Mouse (Mus musculus): ENCODE results near the gene March7. TPM values are rescaled to one million over a fixed set of nuclear protein-coding genes. Genes with fewer than 3 reads are reported as not detected.

The March7 gene
- polyA plus RNA-seq, 1 experiment from 2014 or later, result 48.5 TPM

GRCm38 (mm10) chr2:60284467-60284821 is 74.8 kb downstream of the March7 start, which contains the start of gene Cd302:
Cd302 (minus strand) TSS chr2:60284488.
- H3K27ac ChIP-seq (ENCODE audit: low read depth, low read length), result no peak within 1 kb of the TSS
- H3K4me3 ChIP-seq (ENCODE audit: low read depth, low read length), result peak within 1 kb of the TSS; percentile 40
- no peaks in the 10 kb centered on the region for H3K9me3 ChIP-seq (ENCODE audit: control insufficient read depth, low read length)
- H3K27me3 ChIP-seq (replicated peaks; ENCODE audit: control insufficient read depth, insufficient read depth, low read length), result no peaks in the 10 kb centered on the region
- H3K36me3 ChIP-seq (ENCODE audit: control insufficient read depth, insufficient read depth, low read length), result no peaks in the 10 kb centered on the region
- no peak for ATAC-seq (replicated peaks; ENCODE audit: low FRiP score)
- no peak for DNase-seq (ENCODE audit: low spot score)
- WGBS, result 30% methylated on average over 4 of the region's 4 CpGs
- peak within 1 kb of the TSS; percentile 61 for H3K4me2 ChIP-seq
- H3K9ac ChIP-seq (ENCODE audit: low read depth, low read length), result peak within 1 kb of the TSS; percentile 32; the same call in 1 of the 2 replicates
- no peaks in the 10 kb centered on the region; the same call in 1 of the 2 replicates for H3K4me1 ChIP-seq (replicated peaks; ENCODE audit: control insufficient read depth, insufficient read depth, low read length)

GRCm38 (mm10) chr2:60285107-60285617 is 75.5 kb downstream of the March7 start:
- Histone ChIP-seq H3K4me3 (ENCODE audit: low read depth, low read length) (no peak overlapping the region), H3K9me3 (ENCODE audit: control insufficient read depth, low read length) (no peaks in the 10 kb centered on the region), H3K9ac (ENCODE audit: low read depth, low read length) (no peak overlapping the region), H3K27ac (ENCODE audit: low read depth, low read length) (no peak overlapping the region), H3K4me1 (replicated peaks; ENCODE audit: control insufficient read depth, insufficient read depth, low read length) (no peaks in the 10 kb centered on the region; the same call in 1 of the 2 replicates), H3K27me3 (replicated peaks; ENCODE audit: control insufficient read depth, insufficient read depth, low read length) (no peaks in the 10 kb centered on the region), H3K4me2 (0 out of 2 replicates have a peak overlapping the region, but pooled peaks have one; percentile 61), H3K36me3 (ENCODE audit: control insufficient read depth, insufficient read depth, low read length) (no peaks in the 10 kb centered on the region)
- 87% methylated on average over 8 of the region's 8 CpGs for WGBS
- ATAC-seq (replicated peaks; ENCODE audit: low FRiP score) (no peak), DNase-seq (ENCODE audit: low spot score) (no peak)

GRCm38 (mm10) chr2:60288606-60289005 is 78.9 kb downstream of the March7 start:
- H3K4me2 ChIP-seq, result no peak overlapping the region
- H3K9me3 ChIP-seq (ENCODE audit: control insufficient read depth, low read length), result no peaks in the 10 kb centered on the region
- H3K27me3 ChIP-seq (replicated peaks; ENCODE audit: control insufficient read depth, insufficient read depth, low read length), result no peaks in the 10 kb centered on the region
- no peak overlapping the region for H3K4me3 ChIP-seq (ENCODE audit: low read depth, low read length)
- WGBS, result 39% methylated on average over 4 of the region's 4 CpGs
- H3K4me1 ChIP-seq (replicated peaks; ENCODE audit: control insufficient read depth, insufficient read depth, low read length), result no peaks in the 10 kb centered on the region; the same call in 1 of the 2 replicates
- H3K9ac ChIP-seq (ENCODE audit: low read depth, low read length), result no peak overlapping the region
- H3K27ac ChIP-seq (ENCODE audit: low read depth, low read length), result no peak overlapping the region
- DNase-seq (ENCODE audit: low spot score), result no peak
- H3K36me3 ChIP-seq (ENCODE audit: control insufficient read depth, insufficient read depth, low read length), result no peaks in the 10 kb centered on the region
- ATAC-seq (replicated peaks; ENCODE audit: low FRiP score), result no peak

- DNase-seq (ENCODE audit: low spot score) (no peak), ATAC-seq (replicated peaks; ENCODE audit: low FRiP score) (no peak)
- 51% methylated on average over 1 of the region's 1 CpGs for WGBS
Observed at GRCm38 (mm10) chr2:60289451-60289850, 79.8 kb downstream of the March7 start.

GRCm38 (mm10) chr2:60291381-60291780 is 81.7 kb downstream of the March7 start:
- Histone ChIP-seq H3K36me3 (ENCODE audit: control insufficient read depth, insufficient read depth, low read length) (no peaks in the 10 kb centered on the region), H3K4me1 (replicated peaks; ENCODE audit: control insufficient read depth, insufficient read depth, low read length) (no peaks in the 10 kb centered on the region), H3K9ac (ENCODE audit: low read depth, low read length) (no peak overlapping the region), H3K27me3 (replicated peaks; ENCODE audit: control insufficient read depth, insufficient read depth, low read length) (no peaks in the 10 kb centered on the region), H3K9me3 (ENCODE audit: control insufficient read depth, low read length) (no peaks in the 10 kb centered on the region), H3K27ac (ENCODE audit: low read depth, low read length) (no peak overlapping the region), H3K4me2 (no peak overlapping the region), H3K4me3 (ENCODE audit: low read depth, low read length) (no peak overlapping the region)
- DNase-seq (ENCODE audit: low spot score) (no peak), ATAC-seq (replicated peaks; ENCODE audit: low FRiP score) (no peak)
- WGBS, result 80% methylated on average over 4 of the region's 4 CpGs

More at GRCm38 (mm10) chr2:60289451-60289850, 79.8 kb downstream of the March7 start:
- Histone ChIP-seq H3K4me1 (replicated peaks; ENCODE audit: control insufficient read depth, insufficient read depth, low read length) (no peaks in the 10 kb centered on the region; the same call in 1 of the 2 replicates), H3K4me3 (ENCODE audit: low read depth, low read length) (no peak overlapping the region), H3K9ac (ENCODE audit: low read depth, low read length) (no peak overlapping the region), H3K27ac (ENCODE audit: low read depth, low read length) (no peak overlapping the region), H3K4me2 (no peak overlapping the region), H3K9me3 (ENCODE audit: control insufficient read depth, low read length) (no peaks in the 10 kb centered on the region), H3K36me3 (ENCODE audit: control insufficient read depth, insufficient read depth, low read length) (no peaks in the 10 kb centered on the region), H3K27me3 (replicated peaks; ENCODE audit: control insufficient read depth, insufficient read depth, low read length) (no peaks in the 10 kb centered on the region)

GRCm38 (mm10) chr2:60298266-60298665 is 88.6 kb downstream of the March7 start:
- no peaks in the 10 kb centered on the region for H3K4me1 ChIP-seq (replicated peaks; ENCODE audit: control insufficient read depth, insufficient read depth, low read length)
- no peaks in the 10 kb centered on the region for H3K9me3 ChIP-seq (ENCODE audit: control insufficient read depth, low read length)
- H3K4me2 ChIP-seq, result no peak overlapping the region
- no peak overlapping the region for H3K4me3 ChIP-seq (ENCODE audit: low read depth, low read length)
- ATAC-seq (replicated peaks; ENCODE audit: low FRiP score) (no peak), DNase-seq (ENCODE audit: low spot score) (no peak)
- no peak overlapping the region for H3K27ac ChIP-seq (ENCODE audit: low read depth, low read length)
- 59% methylated on average over 3 of the region's 3 CpGs for WGBS
- H3K36me3 ChIP-seq (ENCODE audit: control insufficient read depth, insufficient read depth, low read length), result 0 out of 2 replicates have a peak, but pooled peaks cover 3% of the 10 kb centered on the region
- no peak overlapping the region for H3K9ac ChIP-seq (ENCODE audit: low read depth, low read length)
- no peaks in the 10 kb centered on the region for H3K27me3 ChIP-seq (replicated peaks; ENCODE audit: control insufficient read depth, insufficient read depth, low read length)

GRCm38 (mm10) chr2:60299323-60299722 is 89.6 kb downstream of the March7 start:
- Histone ChIP-seq H3K4me3 (ENCODE audit: low read depth, low read length) (no peak overlapping the region), H3K4me2 (no peak overlapping the region), H3K36me3 (ENCODE audit: control insufficient read depth, insufficient read depth, low read length) (0 out of 2 replicates have a peak, but pooled peaks cover 3% of the 10 kb centered on the region), H3K9ac (ENCODE audit: low read depth, low read length) (no peak overlapping the region), H3K4me1 (replicated peaks; ENCODE audit: control insufficient read depth, insufficient read depth, low read length) (no peaks in the 10 kb centered on the region), H3K27me3 (replicated peaks; ENCODE audit: control insufficient read depth, insufficient read depth, low read length) (no peaks in the 10 kb centered on the region), H3K27ac (ENCODE audit: low read depth, low read length) (no peak overlapping the region), H3K9me3 (ENCODE audit: control insufficient read depth, low read length) (no peaks in the 10 kb centered on the region)
- WGBS, result 88% methylated on average over 2 of the region's 2 CpGs
- DNase-seq (ENCODE audit: low spot score) (no peak), ATAC-seq (replicated peaks; ENCODE audit: low FRiP score) (no peak)

Other genes starting within 250 kb of the March7 start
- gene Baz2b, start within 50 bp of the March7 start, polyA plus RNA-seq (2014; fragmentation: Nextera tagmentation; extraction: Ambion mirVana), result 31.5 and 35.2 TPM in 2 replicates
- gene Cd302, start 74.6 kb downstream of the March7 start, polyA plus RNA-seq (2014; fragmentation: Nextera tagmentation; extraction: Ambion mirVana), result 37.4 and 42.5 TPM in 2 replicates
- 8.5 and 9.3 TPM in 2 replicates for gene Ly75, start 173.4 kb downstream of the March7 start, polyA plus RNA-seq (2014; fragmentation: Nextera tagmentation; extraction: Ambion mirVana)